Mouse (Mus musculus): Measurements from ENCODE around the gene Mfrp. TPM values are rescaled to one million over a fixed set of nuclear protein-coding genes. Genes with fewer than 3 reads are reported as not detected.

Mfrp gene
- polyA plus RNA-seq (2012; rRNA removed) (0.08 and 0.29 TPM in 2 replicates), polyA plus RNA-seq (2014; fragmentation: Nextera tagmentation; extraction: Ambion mirVana) (0.18 and 0.37 TPM in 2 replicates)

DNA sequence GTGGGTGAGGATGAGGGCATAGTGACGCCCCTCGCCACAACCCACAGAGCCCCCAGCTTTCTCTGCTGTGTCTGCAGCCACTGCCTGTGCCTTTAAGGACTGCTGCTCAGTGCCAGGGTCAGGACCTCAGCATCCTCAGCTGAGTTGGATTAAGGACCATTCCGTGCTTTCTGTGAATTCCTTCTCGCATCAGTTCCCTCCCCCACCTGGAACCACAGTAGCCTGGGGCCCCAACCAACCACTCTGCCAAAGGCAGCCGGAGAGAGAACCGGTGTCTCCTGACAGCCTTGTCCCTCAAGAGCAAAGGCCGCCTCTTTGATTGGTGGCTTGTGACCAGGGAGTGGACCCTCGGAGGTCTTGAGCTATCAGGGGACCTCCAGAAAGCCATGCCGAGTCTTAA is at the start of gene Mfrp:
Gene Mfrp, plus strand, starts transcription at position 240 of the 400 bp plus-strand sequence.
- ATAC-seq (ENCODE audit: low FRiP score, low read depth) = no peak
- Histone ChIP-seq H3K4me1 (ENCODE audit: control insufficient read depth, insufficient read depth, low read length) (peaks cover 4% of the 10 kb centered on the region), H3K9ac (ENCODE audit: low read depth, low read length, severe bottlenecking) (no peak within 1 kb of the TSS), H3K4me3 (replicated peaks; ENCODE audit: low read length) (no peak within 1 kb of the TSS), H3K27ac (replicated peaks; ENCODE audit: low read depth, low read length) (no peak within 1 kb of the TSS), H3K27me3 (ENCODE audit: control insufficient read depth, insufficient read depth, low read length) (no peaks in the 10 kb centered on the region), H3K9me3 (ENCODE audit: control insufficient read depth, low read length) (no peaks in the 10 kb centered on the region), H3K4me2 (replicated peaks; ENCODE audit: low read depth, low read length, severe bottlenecking) (no peak within 1 kb of the TSS), H3K36me3 (ENCODE audit: control insufficient read depth, insufficient read depth, low read length) (peaks cover 19% of the 10 kb centered on the region)
- TF ChIP-seq POLR2A (IDR thresholded peaks at IDR 0.05; ENCODE audit: borderline replicate concordance, extremely low read depth, insufficient read depth, insufficient read length) = no peak
- whole genome bisulfite sequencing = 49% methylated on average over 9 of the region's 9 CpGs
- no peak for DNase-seq (ENCODE audit: low spot score)

DNA sequence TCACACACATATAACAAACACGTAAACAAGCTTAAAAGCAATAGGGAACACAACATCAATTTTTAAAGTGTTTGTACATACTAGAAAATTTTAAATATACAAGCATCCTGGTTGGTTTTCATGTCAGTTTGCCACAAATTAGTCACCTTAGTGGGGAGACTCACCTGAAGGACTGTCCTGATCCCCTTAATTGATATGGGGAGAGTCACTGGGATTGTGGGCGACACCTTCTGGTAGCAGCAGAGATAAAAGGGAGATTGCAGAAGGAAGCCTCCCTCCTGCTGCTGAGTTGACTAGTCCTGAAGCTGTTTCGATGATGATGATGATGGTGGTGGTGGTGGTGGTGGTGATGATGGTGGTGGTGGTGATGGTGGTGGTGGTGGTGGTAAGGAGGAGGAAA is 48.7 kb upstream of the Mfrp start:
- WGBS = 59% methylated on average over 3 of the region's 3 CpGs
- H3K4me2 ChIP-seq (replicated peaks; ENCODE audit: low read depth, low read length, severe bottlenecking) = no peak overlapping the region
- no peaks in the 10 kb centered on the region for H3K36me3 ChIP-seq (ENCODE audit: control insufficient read depth, insufficient read depth, low read length)
- H3K27ac ChIP-seq (replicated peaks; ENCODE audit: low read depth, low read length) = no peak overlapping the region
- DNase-seq (ENCODE audit: low spot score) = no peak
- no peaks in the 10 kb centered on the region for H3K27me3 ChIP-seq (ENCODE audit: control insufficient read depth, insufficient read depth, low read length)
- H3K9me3 ChIP-seq (ENCODE audit: control insufficient read depth, low read length) = no peaks in the 10 kb centered on the region
- ATAC-seq (ENCODE audit: low FRiP score, low read depth) = no peak
- no peak overlapping the region for H3K4me3 ChIP-seq (replicated peaks; ENCODE audit: low read length)
- H3K9ac ChIP-seq (ENCODE audit: low read depth, low read length, severe bottlenecking) = no peak overlapping the region
- no peaks in the 10 kb centered on the region for H3K4me1 ChIP-seq (ENCODE audit: control insufficient read depth, insufficient read depth, low read length)
- no peak for TF ChIP-seq POLR2A (IDR thresholded peaks at IDR 0.05; ENCODE audit: borderline replicate concordance, extremely low read depth, insufficient read depth, insufficient read length)

DNA sequence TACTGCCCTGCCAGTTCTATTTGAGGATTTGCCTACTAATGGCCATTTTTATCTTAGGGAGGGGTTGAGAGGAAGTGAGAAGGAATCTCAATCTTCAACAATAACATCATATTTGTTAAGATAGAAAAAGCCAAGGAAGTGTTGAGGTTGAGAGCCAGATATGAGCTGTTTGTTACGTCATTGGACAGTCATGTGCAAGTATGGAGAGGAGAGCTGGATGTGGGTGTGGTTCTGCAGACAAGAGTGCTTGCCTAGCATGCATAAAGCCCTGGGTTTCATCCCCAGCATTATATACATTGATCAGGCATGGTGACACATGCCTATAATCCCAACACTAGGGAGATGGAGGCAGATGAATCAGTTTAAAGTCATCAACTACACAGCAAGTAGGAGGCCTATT is 47.6 kb upstream of the Mfrp start:
- DNase-seq (ENCODE audit: low spot score) = no peak
- H3K27ac ChIP-seq (replicated peaks; ENCODE audit: low read depth, low read length) = no peak overlapping the region
- H3K9me3 ChIP-seq (ENCODE audit: control insufficient read depth, low read length) = no peaks in the 10 kb centered on the region
- no peaks in the 10 kb centered on the region for H3K27me3 ChIP-seq (ENCODE audit: control insufficient read depth, insufficient read depth, low read length)
- no peak overlapping the region for H3K4me3 ChIP-seq (replicated peaks; ENCODE audit: low read length)
- ATAC-seq (ENCODE audit: low FRiP score, low read depth) = no peak
- no peak overlapping the region for H3K9ac ChIP-seq (ENCODE audit: low read depth, low read length, severe bottlenecking)
- no peaks in the 10 kb centered on the region for H3K36me3 ChIP-seq (ENCODE audit: control insufficient read depth, insufficient read depth, low read length)
- TF ChIP-seq POLR2A (IDR thresholded peaks at IDR 0.05; ENCODE audit: borderline replicate concordance, extremely low read depth, insufficient read depth, insufficient read length) = no peak
- no peaks in the 10 kb centered on the region for H3K4me1 ChIP-seq (ENCODE audit: control insufficient read depth, insufficient read depth, low read length)
- H3K4me2 ChIP-seq (replicated peaks; ENCODE audit: low read depth, low read length, severe bottlenecking) = no peak overlapping the region
- 72% methylated on average over 1 of the region's 1 CpGs for WGBS

DNA sequence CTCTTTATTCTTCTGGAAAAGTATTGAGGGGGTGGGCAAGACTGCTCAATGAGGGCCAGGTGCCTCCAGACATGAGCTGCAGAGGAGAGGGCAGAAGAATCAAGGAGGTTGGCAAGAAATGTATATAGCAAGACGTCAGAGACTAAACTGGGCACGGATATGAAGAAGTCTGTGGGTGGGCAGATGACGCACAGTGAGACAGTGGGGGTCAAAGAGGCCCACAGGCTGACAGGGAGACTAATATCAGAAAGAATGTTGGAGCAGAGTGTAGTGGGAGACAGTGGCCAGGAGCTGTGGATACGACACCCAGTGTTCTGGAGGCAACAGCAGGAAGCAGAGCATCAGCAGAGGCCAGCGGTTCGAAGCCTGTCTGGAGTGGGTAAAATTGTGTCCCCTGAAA is 42.9 kb upstream of the Mfrp start:
- Histone ChIP-seq H3K4me1 (ENCODE audit: control insufficient read depth, insufficient read depth, low read length) (no peaks in the 10 kb centered on the region), H3K4me3 (replicated peaks; ENCODE audit: low read length) (no peak overlapping the region), H3K4me2 (replicated peaks; ENCODE audit: low read depth, low read length, severe bottlenecking) (no peak overlapping the region), H3K27me3 (ENCODE audit: control insufficient read depth, insufficient read depth, low read length) (no peaks in the 10 kb centered on the region), H3K9me3 (ENCODE audit: control insufficient read depth, low read length) (no peaks in the 10 kb centered on the region), H3K9ac (ENCODE audit: low read depth, low read length, severe bottlenecking) (no peak overlapping the region), H3K36me3 (ENCODE audit: control insufficient read depth, insufficient read depth, low read length) (no peaks in the 10 kb centered on the region), H3K27ac (replicated peaks; ENCODE audit: low read depth, low read length) (no peak overlapping the region)
- no peak for DNase-seq (ENCODE audit: low spot score)
- no peak for TF ChIP-seq POLR2A (IDR thresholded peaks at IDR 0.05; ENCODE audit: borderline replicate concordance, extremely low read depth, insufficient read depth, insufficient read length)
- WGBS = 80% methylated on average over 6 of the region's 6 CpGs
- ATAC-seq (ENCODE audit: low FRiP score, low read depth) = no peak

DNA sequence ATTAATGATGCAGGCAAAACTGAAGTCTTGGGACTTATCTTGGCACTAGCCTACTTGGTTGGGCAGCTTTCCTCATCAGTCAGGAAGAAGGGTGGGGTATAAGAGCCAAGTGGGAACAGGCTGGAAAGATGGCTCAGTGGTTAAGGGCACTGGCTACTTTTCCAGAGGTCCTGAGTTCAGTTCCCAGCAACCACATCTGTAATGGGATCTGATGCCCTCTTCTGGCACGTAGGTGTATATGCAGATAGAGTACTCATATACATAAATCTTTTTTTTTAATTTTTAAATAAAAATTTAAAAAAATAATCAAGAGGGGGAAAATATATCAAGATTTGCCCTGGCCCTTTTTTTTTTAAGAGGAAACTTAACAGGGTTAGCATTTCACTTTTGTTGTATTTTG is 36.4 kb upstream of the Mfrp start:
- DNase-seq (ENCODE audit: low spot score) (no peak), ATAC-seq (ENCODE audit: low FRiP score, low read depth) (no peak)
- no peak overlapping the region for H3K4me2 ChIP-seq (replicated peaks; ENCODE audit: low read depth, low read length, severe bottlenecking)
- no peak overlapping the region for H3K27ac ChIP-seq (replicated peaks; ENCODE audit: low read depth, low read length)
- no peak for TF ChIP-seq POLR2A (IDR thresholded peaks at IDR 0.05; ENCODE audit: borderline replicate concordance, extremely low read depth, insufficient read depth, insufficient read length)
- H3K9ac ChIP-seq (ENCODE audit: low read depth, low read length, severe bottlenecking) = no peak overlapping the region
- H3K36me3 ChIP-seq (ENCODE audit: control insufficient read depth, insufficient read depth, low read length) = no peaks in the 10 kb centered on the region
- H3K27me3 ChIP-seq (ENCODE audit: control insufficient read depth, insufficient read depth, low read length) = no peaks in the 10 kb centered on the region
- no peaks in the 10 kb centered on the region for H3K9me3 ChIP-seq (ENCODE audit: control insufficient read depth, low read length)
- WGBS = 43% methylated on average over 1 of the region's 1 CpGs
- H3K4me1 ChIP-seq (ENCODE audit: control insufficient read depth, insufficient read depth, low read length) = peaks cover 7% of the 10 kb centered on the region
- no peak overlapping the region for H3K4me3 ChIP-seq (replicated peaks; ENCODE audit: low read length)

DNA sequence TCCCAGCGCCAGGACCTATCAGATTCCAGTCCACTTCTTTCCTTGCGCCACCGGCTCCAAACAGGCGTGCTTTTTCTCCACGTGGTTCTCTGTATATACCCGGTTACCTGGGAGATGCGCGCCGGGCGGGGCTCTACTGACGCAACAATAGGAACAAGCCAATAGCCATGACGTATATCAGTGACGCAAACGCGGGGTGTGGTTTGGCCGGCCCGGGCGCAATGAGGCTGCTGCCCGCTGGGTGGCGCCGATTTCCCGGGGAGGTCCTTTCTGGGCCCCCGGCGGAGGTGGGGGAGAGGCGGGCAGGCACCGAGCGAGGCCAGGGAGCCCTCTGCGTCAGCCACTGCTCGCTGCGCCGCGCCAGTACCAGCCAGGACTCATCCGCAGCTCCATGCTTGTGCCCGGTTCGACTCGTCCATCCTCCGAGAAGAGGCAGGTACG is 34.7 kb upstream of the Mfrp start, which contains the start of gene Usp2:
Gene Usp2, plus strand, starts transcription at position 237 of the 441 bp plus-strand sequence.
- Histone ChIP-seq H3K9me3 (ENCODE audit: control insufficient read depth, low read length) (no peaks in the 10 kb centered on the region), H3K4me1 (ENCODE audit: control insufficient read depth, insufficient read depth, low read length) (peaks cover 15% of the 10 kb centered on the region), H3K4me3 (replicated peaks; ENCODE audit: low read length) (peak within 1 kb of the TSS; percentile 54), H3K9ac (ENCODE audit: low read depth, low read length, severe bottlenecking) (peak within 1 kb of the TSS; percentile 59), H3K27me3 (ENCODE audit: control insufficient read depth, insufficient read depth, low read length) (no peaks in the 10 kb centered on the region), H3K4me2 (replicated peaks; ENCODE audit: low read depth, low read length, severe bottlenecking) (peak within 1 kb of the TSS; percentile 97), H3K36me3 (ENCODE audit: control insufficient read depth, insufficient read depth, low read length) (no peaks in the 10 kb centered on the region), H3K27ac (replicated peaks; ENCODE audit: low read depth, low read length) (no peak within 1 kb of the TSS)
- DNase-seq (ENCODE audit: low spot score) (peak; percentile 98), ATAC-seq (ENCODE audit: low FRiP score, low read depth) (peak; percentile 99)
- TF ChIP-seq POLR2A (IDR thresholded peaks at IDR 0.05; ENCODE audit: borderline replicate concordance, extremely low read depth, insufficient read depth, insufficient read length) = no peak
- under 1% methylated on average over 36 of the region's 38 CpGs for WGBS
